Mouse (Mus musculus): ENCODE results near the gene Gm29423. TPM values are rescaled to one million over a fixed set of nuclear protein-coding genes. Genes with fewer than 3 reads are reported as not detected.
"Not testable (repeated sequence)": the region's sequence is repeated elsewhere in the genome, so short reads cannot be mapped to it uniquely, and the experiment has no call there.

Gene Gm29423
- not detected for total RNA-seq (2021)
- long read RNA-seq, experiment 1, result 0 reads
- long read RNA-seq, experiment 2, result 0 reads

- DNase-seq, result not testable (repeated sequence)
Measured at GRCm38 (mm10) chrY:70303187-70303586, at the start of gene Gm29423, which contains the start of gene Gm29644. Gene Gm29423, minus strand, starts transcription at chrY:70303287. Gene Gm29644, minus strand, starts transcription at chrY:70303343.

- not testable (repeated sequence) for DNase-seq
Measured at GRCm38 (mm10) chrY:70273542-70273941, 29.5 kb downstream of the Gm29423 start, which contains the start of gene Gm21118. Gene Gm21118, minus strand, starts transcription at chrY:70273642.

Other genes starting within 250 kb of the Gm29423 start
- gene Gm21118, start 29.6 kb downstream of the Gm29423 start, total RNA-seq (2021), result not detected
- not detected for gene Gm29644, start 56 bp upstream of the Gm29423 start, total RNA-seq (2021)
- not detected for gene Gm20888, start 138.6 kb upstream of the Gm29423 start, total RNA-seq (2021)